Mouse (Mus musculus): ENCODE measurements at regions not wholly inside any gene's neighbourhood (a gene's known extent, or its start where the extent isn't known, plus 50 kb on each side); places are given as distances from the start of the nearest gene placed in this dataset.
"Not testable (repeated sequence)": the region's sequence is repeated elsewhere in the genome, so short reads cannot be mapped to it uniquely, and the experiment has no call there.

DNA sequence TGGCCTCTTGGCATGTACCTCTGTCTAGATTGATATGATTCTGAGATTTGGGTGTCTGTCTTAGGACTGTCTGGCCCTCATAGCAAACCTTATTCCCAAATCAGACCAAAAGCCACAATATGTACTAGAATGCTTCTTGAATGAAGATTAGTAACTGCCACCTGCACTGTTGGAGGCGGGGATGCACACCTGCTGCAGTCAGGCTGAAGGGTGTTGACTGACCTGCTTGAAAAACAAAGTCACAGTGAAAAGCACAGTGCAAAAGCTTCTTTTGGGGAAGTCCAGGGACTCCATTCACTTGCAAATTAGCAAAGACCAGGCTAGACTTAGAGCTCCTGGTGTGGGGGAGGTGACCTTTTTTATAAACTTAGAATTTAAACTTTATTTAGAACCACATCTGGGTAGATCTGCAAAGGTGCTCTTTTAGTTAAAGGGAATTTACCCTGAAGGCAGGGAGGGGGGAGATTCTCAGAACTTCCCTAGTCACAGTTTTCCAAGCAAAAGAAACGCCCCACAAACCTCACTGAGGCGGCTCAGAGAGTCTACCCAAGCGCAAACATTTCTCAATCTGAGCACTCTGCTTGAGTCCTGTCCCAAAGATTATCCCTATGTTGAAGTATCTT lies 876.9 kb upstream of the Gm38303 start:
- TF ChIP-seq CTCF (IDR thresholded peaks at IDR 0.05 in 2 of 3, conservative IDR thresholded peaks at IDR 0.05 in 1 of 3; ENCODE audit: control insufficient read depth in 1 of 3, insufficient read depth in 1 of 3, low read depth in 2 of 3, low read length in 3 of 3, poor library complexity in 1 of 3, severe bottlenecking in 1 of 3); EP300 (IDR thresholded peaks at IDR 0.05; ENCODE audit: low read depth in 1 of 2, low read length in 2 of 2); MEF2A (IDR thresholded peaks at IDR 0.05; ENCODE audit: extremely low read depth, insufficient replicate concordance, low read depth, low read length, poor library complexity, severe bottlenecking); GATA1 (IDR thresholded peaks at IDR 0.05; ENCODE audit: low read depth, low read length); BHLHE40 (IDR thresholded peaks at IDR 0.05; ENCODE audit: borderline replicate concordance, low read depth, low read length); TBP (IDR thresholded peaks at IDR 0.05; ENCODE audit: low read depth, low read length); KAT2A (conservative IDR thresholded peaks at IDR 0.05; ENCODE audit: low read depth, low read length); MAFK (IDR thresholded peaks at IDR 0.05; ENCODE audit: borderline replicate concordance, low read depth, low read length); POLR2A (IDR thresholded peaks at IDR 0.05; ENCODE audit: control insufficient read depth in 1 of 2, insufficient read depth in 1 of 2, low read depth in 1 of 2, low read length in 2 of 2, poor library complexity in 1 of 2); GABPA (IDR thresholded peaks at IDR 0.05; ENCODE audit: low read depth, low read length); NRF1 (IDR thresholded peaks at IDR 0.05; ENCODE audit: insufficient read depth, low read depth, low read length, poor library complexity, severe bottlenecking); CHD2 (IDR thresholded peaks at IDR 0.05; ENCODE audit: low read length); E2F4 (IDR thresholded peaks at IDR 0.05; ENCODE audit: borderline replicate concordance, low read depth, low read length); UBTF (IDR thresholded peaks at IDR 0.05; ENCODE audit: borderline replicate concordance, insufficient read depth, low read depth, low read length): not testable (repeated sequence)

Measured in MEL (cell line).